Mouse (Mus musculus) intestine, postnatal 0 days (tissue): ENCODE data around the gene Ubxn11. TPM values are rescaled to one million over a fixed set of nuclear protein-coding genes. Genes with fewer than 3 reads are reported as not detected.

Experiments used
- ATAC-seq: fragments of 200-750 bp; cut with Nextera tagmentation; 2 replicates; pipeline ENCODE4 v1.8.0; 2017; ENCODE audit warnings: mild to moderate bottlenecking, moderate TSS enrichment, moderate library complexity
- H3K27ac ChIP-seq: fragments of 300-500 bp; sonication (generic); 2 replicates; pipeline ENCODE4 v1.5.1; 2014; ENCODE audit warnings: mild to moderate bottlenecking, low read depth, low read length, moderate library complexity
- H3K27me3 ChIP-seq: fragments of 300-500 bp; sonication (generic); replicated peaks from 2 replicates; pipeline ENCODE4 v1.6.1; 2014; ENCODE audit warnings: low read length, mixed read lengths; ENCODE audit not compliant: control insufficient read depth, insufficient read depth
- H3K36me3 ChIP-seq: fragments of 300-500 bp; sonication (generic); 2 replicates; pipeline ENCODE4 v1.6.1; 2014; ENCODE audit warnings: mild to moderate bottlenecking, moderate library complexity; ENCODE audit not compliant: control insufficient read depth, insufficient read depth
- H3K4me1 ChIP-seq: fragments of 300-500 bp; sonication (generic); replicated peaks from 2 replicates; pipeline ENCODE4 v1.6.1; 2014; ENCODE audit warnings: antibody characterized with exemption, low read length, mixed read lengths; ENCODE audit not compliant: control insufficient read depth, insufficient read depth
- H3K4me2 ChIP-seq: fragments of 300-500 bp; sonication (generic); replicated peaks from 2 replicates; pipeline ENCODE4 v1.6.1; 2014; ENCODE audit warnings: low read depth, mild to moderate bottlenecking, moderate library complexity
- H3K4me3 ChIP-seq: fragments of 300-500 bp; sonication (generic); 2 replicates; pipeline ENCODE4 v1.5.1; 2014; ENCODE audit warnings: low read depth, low read length
- H3K9ac ChIP-seq: fragments of 300-500 bp; sonication (generic); 2 replicates; pipeline ENCODE4 v1.6.1; 2014; ENCODE audit warnings: mild to moderate bottlenecking, low read depth, low read length
- H3K9me3 ChIP-seq: fragments of 300-500 bp; sonication (generic); 2 replicates; pipeline ENCODE4 v1.6.1; 2016; ENCODE audit warnings: mixed run types; ENCODE audit not compliant: control insufficient read depth
- CTCF ChIP-seq: sonication (generic); IDR thresholded peaks from 2 replicates; pipeline ENCODE4 v1.5.1; 2016; ENCODE audit warnings: low read depth, mild to moderate bottlenecking, control low read depth, antibody characterized with exemption, moderate library complexity
- WGBS: fragments of 180-500 bp; shearing (Covaris S2); extraction: QIAGEN DNeasy Blood & Tissue Kit; methylation state at CpG from one replicate; pipeline ENCODE4 v1.1.7; 2014; 5-methylcytosine and 5-hydroxymethylcytosine counted together
- polyA plus RNA-seq: library from polyadenylated mRNA; unstranded; fragments of >200 nt; fragmentation: Nextera tagmentation; extraction: Ambion mirVana; gene quantifications from 2 replicates; pipeline ENCODE4 v1.2.1, GENCODE M21; 2015

Gene Ubxn11
- polyA plus RNA-seq, 1 experiment from 2014 or later: 1.5 TPM

- Histone ChIP-seq H3K4me1 (no peaks in the 10 kb centered on the region), H3K4me2 (no peak overlapping the region), H3K27me3 (no peaks in the 10 kb centered on the region), H3K36me3 (no peaks in the 10 kb centered on the region), H3K9ac (no peak overlapping the region), H3K4me3 (no peak overlapping the region), H3K9me3 (no peaks in the 10 kb centered on the region), H3K27ac (no peak overlapping the region)
- ATAC-seq: no peak
- TF ChIP-seq CTCF: no peak
- 65% methylated on average over 7 of the region's 7 CpGs for WGBS
Measured at GRCm38 (mm10) chr4:134106105-134106504, 3.7 kb downstream of the Ubxn11 start.

DNA sequence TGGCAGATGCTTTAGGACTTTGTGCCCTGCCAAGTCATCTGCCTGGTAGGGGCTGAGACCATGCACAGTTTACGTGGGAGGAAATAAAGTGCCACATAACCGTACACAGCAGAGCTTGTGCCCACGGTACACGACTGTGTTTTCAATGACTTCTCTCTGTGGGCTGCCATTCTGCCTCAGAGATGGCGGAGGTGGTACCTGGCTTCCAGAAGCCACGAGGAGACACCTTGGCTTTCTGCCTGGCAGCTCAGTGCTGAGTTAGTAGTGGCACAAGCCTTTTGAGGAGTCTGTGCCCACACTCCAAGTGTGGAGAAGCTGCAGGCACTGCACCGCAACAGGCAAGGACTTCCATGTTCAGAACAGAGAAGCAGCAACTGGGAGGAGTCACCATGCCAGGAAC is 5.4 kb downstream of the Ubxn11 start:
- no peak for TF ChIP-seq CTCF
- Histone ChIP-seq H3K9me3 (no peaks in the 10 kb centered on the region), H3K27ac (no peak overlapping the region), H3K4me2 (no peak overlapping the region), H3K4me1 (no peaks in the 10 kb centered on the region), H3K27me3 (no peaks in the 10 kb centered on the region), H3K9ac (no peak overlapping the region), H3K36me3 (no peaks in the 10 kb centered on the region), H3K4me3 (no peak overlapping the region)
- WGBS: 86% methylated on average over 7 of the region's 7 CpGs
- no peak for ATAC-seq

DNA sequence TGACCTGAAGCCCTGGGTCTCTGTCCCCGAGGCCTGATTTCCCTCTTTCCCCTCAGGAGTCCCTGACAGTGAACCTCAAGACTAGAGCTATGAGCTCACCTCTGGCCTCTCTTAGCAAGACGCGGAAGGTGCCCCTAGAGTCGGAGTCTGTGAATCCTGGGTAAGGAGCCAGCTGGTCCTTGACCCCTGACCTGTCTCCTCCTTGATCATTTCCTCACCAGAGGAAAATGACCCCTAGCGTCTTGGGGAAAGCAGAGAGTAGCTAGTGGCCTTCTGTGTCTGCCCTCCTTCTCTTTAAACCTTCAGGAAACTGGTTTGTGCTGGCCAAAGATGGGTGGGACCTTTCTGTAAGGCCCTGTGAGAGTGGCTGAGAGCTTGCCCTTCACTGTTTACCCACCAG is 5.8 kb downstream of the Ubxn11 start:
- Histone ChIP-seq H3K4me2 (no peak overlapping the region), H3K27me3 (no peaks in the 10 kb centered on the region), H3K9me3 (no peaks in the 10 kb centered on the region), H3K4me1 (no peaks in the 10 kb centered on the region), H3K9ac (no peak overlapping the region), H3K4me3 (no peak overlapping the region), H3K27ac (no peak overlapping the region), H3K36me3 (no peaks in the 10 kb centered on the region)
- no peak for TF ChIP-seq CTCF
- no peak for ATAC-seq
- WGBS: 53% methylated on average over 5 of the region's 5 CpGs

DNA sequence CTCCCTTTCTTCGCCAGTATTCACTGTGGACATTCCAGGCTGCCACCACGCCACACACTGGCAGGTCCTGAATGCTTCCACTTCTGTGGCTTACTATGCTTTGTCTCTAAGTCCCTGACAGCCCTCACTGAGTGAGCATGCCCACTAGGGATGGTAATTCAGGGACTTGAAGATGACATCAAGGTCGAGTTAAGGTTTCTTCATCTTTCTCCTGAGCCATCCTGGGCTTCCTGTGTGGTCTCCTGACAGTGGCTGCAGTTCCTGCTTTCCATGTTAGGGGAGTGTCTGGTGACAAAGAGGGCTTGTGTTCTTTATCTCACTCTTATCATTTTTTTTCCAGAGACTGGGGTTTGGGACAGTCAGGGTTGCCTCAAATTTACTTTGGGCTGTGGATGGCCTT is 8.3 kb downstream of the Ubxn11 start:
- no peaks in the 10 kb centered on the region for H3K36me3 ChIP-seq
- ATAC-seq: no peak
- H3K4me2 ChIP-seq: no peak overlapping the region
- H3K4me1 ChIP-seq: 0 out of 2 replicates have a peak, but pooled peaks cover 5% of the 10 kb centered on the region
- H3K9me3 ChIP-seq: no peaks in the 10 kb centered on the region
- H3K9ac ChIP-seq: no peak overlapping the region
- 41% methylated on average over 3 of the region's 3 CpGs for whole genome bisulfite sequencing
- H3K27ac ChIP-seq: no peak overlapping the region
- no peaks in the 10 kb centered on the region for H3K27me3 ChIP-seq
- no peak for TF ChIP-seq CTCF
- H3K4me3 ChIP-seq: no peak overlapping the region

GRCm38 (mm10) chr4:134112403-134112802 is 10.0 kb downstream of the Ubxn11 start:
- no peaks in the 10 kb centered on the region for H3K36me3 ChIP-seq
- no peak overlapping the region for H3K27ac ChIP-seq
- H3K4me3 ChIP-seq: no peak overlapping the region
- 0 out of 2 replicates have a peak, but pooled peaks cover 8% of the 10 kb centered on the region for H3K4me1 ChIP-seq
- TF ChIP-seq CTCF: no peak
- no peak overlapping the region for H3K9ac ChIP-seq
- no peaks in the 10 kb centered on the region for H3K9me3 ChIP-seq
- no peak for ATAC-seq
- H3K4me2 ChIP-seq: no peak overlapping the region
- H3K27me3 ChIP-seq: no peaks in the 10 kb centered on the region
- 53% methylated on average over 6 of the region's 6 CpGs for WGBS

DNA sequence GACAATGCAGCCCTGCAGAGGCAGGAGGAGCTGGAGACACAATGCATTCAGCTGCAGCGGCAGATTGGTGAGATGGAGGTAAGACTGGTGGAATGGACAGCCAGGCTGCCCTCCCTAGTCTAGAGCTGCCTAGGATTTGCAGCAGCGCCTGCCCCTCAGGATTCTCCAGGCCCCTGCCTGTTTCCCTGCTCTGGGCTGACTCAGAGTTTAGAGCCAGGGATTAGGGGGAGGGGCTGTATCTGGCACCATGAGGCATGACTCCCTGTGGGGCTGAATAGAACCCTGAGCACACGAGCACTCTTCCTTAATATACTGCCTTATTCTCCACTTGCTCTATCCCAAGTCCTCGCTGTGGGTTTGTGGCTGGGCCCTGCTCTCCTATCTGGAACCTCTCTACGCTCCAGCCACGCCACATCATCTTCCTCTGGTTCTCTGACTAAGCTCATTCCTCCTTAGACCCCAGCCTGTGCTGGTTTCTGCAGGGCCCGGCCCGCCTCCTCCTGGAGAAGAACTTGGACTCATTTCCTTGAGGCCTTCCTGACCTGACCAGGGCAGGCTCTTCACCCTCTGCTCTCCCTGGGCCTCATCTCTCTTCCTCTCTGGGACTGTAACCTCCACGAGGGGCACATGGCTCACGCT is 11.1 kb downstream of the Ubxn11 start:
- no peak overlapping the region for H3K4me2 ChIP-seq
- H3K27me3 ChIP-seq: no peaks in the 10 kb centered on the region
- H3K9me3 ChIP-seq: no peaks in the 10 kb centered on the region
- ATAC-seq: no peak
- no peaks in the 10 kb centered on the region for H3K36me3 ChIP-seq
- no peak overlapping the region for H3K27ac ChIP-seq
- no peak overlapping the region for H3K9ac ChIP-seq
- 53% methylated on average over 10 of the region's 10 CpGs for WGBS
- H3K4me3 ChIP-seq: no peak overlapping the region
- 0 out of 2 replicates have a peak, but pooled peaks cover 8% of the 10 kb centered on the region for H3K4me1 ChIP-seq
- no peak for TF ChIP-seq CTCF
